12 mouse cellular contexts compared by ENCODE assay signal in the genomic region with DNA sequence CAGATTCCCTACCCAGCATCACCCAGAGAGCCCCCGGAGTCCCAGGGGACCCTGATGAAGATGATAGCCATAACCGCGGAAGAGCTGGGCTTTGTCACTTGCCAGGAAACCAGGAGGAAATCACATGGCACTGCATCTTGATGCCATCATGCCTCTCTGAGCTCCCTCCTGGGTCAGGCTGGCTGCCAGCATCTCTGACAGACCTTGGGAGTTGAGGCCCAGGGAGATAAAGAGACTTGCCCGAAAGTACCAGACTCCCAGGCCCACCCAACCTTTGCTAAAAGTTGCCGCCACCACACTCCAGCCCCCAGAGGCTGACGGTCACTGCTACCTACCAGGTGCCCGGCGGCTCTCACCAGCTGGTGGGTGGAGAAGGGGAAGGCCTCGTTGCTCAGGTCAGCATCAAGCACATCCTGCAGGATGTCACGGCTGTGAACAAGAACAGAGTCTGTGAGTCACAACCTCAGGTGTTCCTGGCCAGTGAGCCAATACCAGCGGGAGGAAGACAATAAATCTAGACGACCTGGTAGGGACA. TPM values are rescaled to one million over a fixed set of nuclear protein-coding genes. Genes with fewer than 3 reads are reported as not detected.
DNase-seq lines count a peak whose midpoint lies in the region; ATAC-seq and TF ChIP-seq lines count a peak whose summit lies in the region.
"Had no signal": no experiment of that assay in that cellular context is flagged by ENCODE, and none has a peak within 500 bp of the region (broad histone marks: within the 10 kb centered on the region; RNA-seq: fewer than 3 reads in every experiment).

No protein-coding gene starts in this region.

- H3K4me1 ChIP-seq in midbrain, postnatal 0 days (ENCODE audit: insufficient read depth, low read length): no peaks in the 10 kb centered on the region; the same call in 1 of the 2 replicates
- H3K4me1 ChIP-seq in midbrain, embryonic 11.5 days (ENCODE audit: control insufficient read depth, insufficient read depth, low read length): no peaks in the 10 kb centered on the region
- H3K4me1 ChIP-seq in heart, postnatal 0 days (ENCODE audit: control insufficient read depth, insufficient read depth): peaks cover 71% of the 10 kb centered on the region
- no peaks in the 10 kb centered on the region for H3K4me1 ChIP-seq in forebrain, embryonic 12.5 days

- 87% methylated on average over 12 of the region's 12 CpGs for WGBS in midbrain, postnatal 0 days
- 85% methylated on average over 12 of the region's 12 CpGs for WGBS in midbrain, embryonic 11.5 days
- WGBS in heart, postnatal 0 days: 69% methylated on average over 11 of the region's 12 CpGs
- 85% methylated on average over 12 of the region's 12 CpGs for WGBS in forebrain, embryonic 12.5 days

- no peak overlapping the region for H3K4me3 ChIP-seq in midbrain, postnatal 0 days (ENCODE audit: low read depth, low read length)
- no peak overlapping the region for H3K4me3 ChIP-seq in midbrain, embryonic 11.5 days (ENCODE audit: low read depth, low read length)
- H3K4me3 ChIP-seq in heart, postnatal 0 days (ENCODE audit: low read depth, low read length): no peak overlapping the region
- no peak overlapping the region for H3K4me3 ChIP-seq in forebrain, embryonic 12.5 days (replicated peaks)
- H3K4me3 ChIP-seq: layer of hippocampus, adult 2 months; lung, embryonic 15.5 days; midbrain, embryonic 13.5 days; neural tube, embryonic 12.5 days had no signal

- H3K9me3 ChIP-seq in midbrain, postnatal 0 days (ENCODE audit: low read length): no peaks in the 10 kb centered on the region
- no peaks in the 10 kb centered on the region for H3K9me3 ChIP-seq in midbrain, embryonic 11.5 days (ENCODE audit: control insufficient read depth, low read length)
- H3K9me3 ChIP-seq in heart, postnatal 0 days (replicated peaks; ENCODE audit: control insufficient read depth, low read length): no peaks in the 10 kb centered on the region
- no peaks in the 10 kb centered on the region for H3K9me3 ChIP-seq in forebrain, embryonic 12.5 days
- H3K9me3 ChIP-seq: lung, embryonic 15.5 days; midbrain, embryonic 13.5 days; neural tube, embryonic 12.5 days had no signal

- no peaks in the 10 kb centered on the region for H3K27me3 ChIP-seq in midbrain, postnatal 0 days (ENCODE audit: insufficient read depth, low read length)
- no peaks in the 10 kb centered on the region for H3K27me3 ChIP-seq in midbrain, embryonic 11.5 days (ENCODE audit: control insufficient read depth, insufficient read depth, low read length)
- H3K27me3 ChIP-seq in heart, postnatal 0 days (ENCODE audit: control insufficient read depth, insufficient read depth, low read length): no peaks in the 10 kb centered on the region
- no peaks in the 10 kb centered on the region for H3K27me3 ChIP-seq in forebrain, embryonic 12.5 days
- H3K27me3 ChIP-seq: lung, embryonic 15.5 days; midbrain, embryonic 13.5 days; neural tube, embryonic 12.5 days had no signal

- peak; percentile 91 for DNase-seq in heart, adult 11 months
- no peak for DNase-seq in heart, adult 18-20 months
- DNase-seq in midbrain, postnatal 0 days (ENCODE audit: low spot score): peak; percentile 19
- DNase-seq in midbrain, embryonic 11.5 days (ENCODE audit: low spot score, missing footprints): no peak
- DNase-seq in brain, adult 2 months (ENCODE audit: low read depth, low spot score): peak; percentile 69
- DNase-seq in heart, postnatal 0 days (ENCODE audit: low spot score): no peak
- no peak for DNase-seq in kidney, postnatal 10 days

- no peak for TF ChIP-seq CTCF in midbrain, postnatal 0 days (IDR thresholded peaks at IDR 0.05)
- no peak for TF ChIP-seq CTCF in heart, postnatal 0 days (IDR thresholded peaks at IDR 0.05; ENCODE audit: low read depth)

- H3K27ac ChIP-seq in midbrain, postnatal 0 days (ENCODE audit: low read depth, low read length): no peak overlapping the region
- no peak overlapping the region for H3K27ac ChIP-seq in midbrain, embryonic 11.5 days (ENCODE audit: low read depth, low read length)
- peak overlapping the region; percentile 81 for H3K27ac ChIP-seq in heart, postnatal 0 days (ENCODE audit: low read depth)
- no peak overlapping the region for H3K27ac ChIP-seq in forebrain, embryonic 12.5 days
- H3K27ac ChIP-seq: layer of hippocampus, adult 2 months; midbrain, embryonic 13.5 days; neural tube, embryonic 12.5 days had no signal

- no peaks in the 10 kb centered on the region for H3K36me3 ChIP-seq in midbrain, postnatal 0 days (ENCODE audit: insufficient read depth, low read length)
- H3K36me3 ChIP-seq in midbrain, embryonic 11.5 days (ENCODE audit: control insufficient read depth, insufficient read depth, low read length): no peaks in the 10 kb centered on the region
- no peaks in the 10 kb centered on the region for H3K36me3 ChIP-seq in heart, postnatal 0 days (replicated peaks; ENCODE audit: control insufficient read depth, insufficient read depth, low read length)
- no peaks in the 10 kb centered on the region for H3K36me3 ChIP-seq in forebrain, embryonic 12.5 days (replicated peaks)
- H3K36me3 ChIP-seq: midbrain, embryonic 13.5 days; neural tube, embryonic 12.5 days had no signal

- no peak overlapping the region for H3K9ac ChIP-seq in midbrain, postnatal 0 days (replicated peaks; ENCODE audit: low read length, poor library complexity, severe bottlenecking)
- H3K9ac ChIP-seq in midbrain, embryonic 11.5 days (ENCODE audit: low read length): no peak overlapping the region
- no peak overlapping the region for H3K9ac ChIP-seq in heart, postnatal 0 days (replicated peaks; ENCODE audit: low read depth, low read length)
- H3K9ac ChIP-seq in forebrain, embryonic 12.5 days: no peak overlapping the region
- H3K9ac ChIP-seq: lung, embryonic 15.5 days; midbrain, embryonic 13.5 days; neural tube, embryonic 12.5 days had no signal

- ATAC-seq in midbrain, postnatal 0 days (ENCODE audit: low FRiP score): no peak
- ATAC-seq in midbrain, embryonic 11.5 days (ENCODE audit: low FRiP score): no peak
- ATAC-seq in heart, postnatal 0 days (ENCODE audit: insufficient read depth, low read depth): no peak
- ATAC-seq in forebrain, embryonic 12.5 days (ENCODE audit: low FRiP score): no peak

- no peak overlapping the region for H3K4me2 ChIP-seq in midbrain, postnatal 0 days (ENCODE audit: low read depth, low read length, poor library complexity, severe bottlenecking)
- no peak overlapping the region for H3K4me2 ChIP-seq in midbrain, embryonic 11.5 days
- H3K4me2 ChIP-seq in heart, postnatal 0 days (ENCODE audit: low read depth, low read length): no peak overlapping the region
- no peak overlapping the region for H3K4me2 ChIP-seq in forebrain, embryonic 12.5 days
- H3K4me2 ChIP-seq: lung, embryonic 15.5 days; midbrain, embryonic 13.5 days; neural tube, embryonic 12.5 days had no signal

- TF ChIP-seq EP300 in heart, postnatal 0 days (IDR thresholded peaks at IDR 0.05; ENCODE audit: low read depth): no peak

RNA-seq across cellular contexts. Expression of gene Sardh, which starts 37.4 kb away (rescaled TPM):
- total RNA-seq in heart, adult 18-20 months (2021): 1 to 10 TPM; 7.1 TPM
- 9.5 and 11.8 TPM in 2 replicates for total RNA-seq in midbrain, postnatal 0 days (2014; rRNA removed)
- polyA plus RNA-seq in midbrain, postnatal 0 days (2015; fragmentation: Nextera tagmentation; extraction: Ambion mirVana): 7.4 and 8.9 TPM in 2 replicates
- 3.6 and 4.4 TPM in 2 replicates for polyA plus RNA-seq in midbrain, embryonic 11.5 days (2014; fragmentation: Nextera tagmentation; extraction: Ambion mirVana)
- total RNA-seq in heart, postnatal 0 days (2014; rRNA removed; ENCODE audit: low replicate concordance): 31.6 and 46.8 TPM in 2 replicates
- polyA plus RNA-seq in heart, postnatal 0 days (2015; fragmentation: Nextera tagmentation; extraction: Ambion mirVana): 18.1 and 20.7 TPM in 2 replicates
- polyA plus RNA-seq in forebrain, embryonic 12.5 days (2016; fragmentation: Nextera tagmentation; extraction: Ambion mirVana): 2.6 and 5.8 TPM in 2 replicates

RNA-seq across cellular contexts. Expression of gene Dbh, which starts 45.7 kb away (rescaled TPM):
- total RNA-seq in heart, adult 18-20 months (2021): 1 to 10 TPM; 1.6 to 1.7 TPM
- 4.2 and 12.3 TPM in 2 replicates for total RNA-seq in midbrain, postnatal 0 days (2014; rRNA removed)
- polyA plus RNA-seq in midbrain, postnatal 0 days (2015; fragmentation: Nextera tagmentation; extraction: Ambion mirVana): 0.21 and 0.45 TPM in 2 replicates
- 0.48 TPM in 1 of 2 replicates, not detected in the other for polyA plus RNA-seq in midbrain, embryonic 11.5 days (2014; fragmentation: Nextera tagmentation; extraction: Ambion mirVana)
- not detected in 2 replicates for total RNA-seq in heart, postnatal 0 days (2014; rRNA removed; ENCODE audit: low replicate concordance)
- 1.7 TPM in 2 replicates for polyA plus RNA-seq in heart, postnatal 0 days (2015; fragmentation: Nextera tagmentation; extraction: Ambion mirVana)
- not detected in 2 replicates for polyA plus RNA-seq in forebrain, embryonic 12.5 days (2016; fragmentation: Nextera tagmentation; extraction: Ambion mirVana)

Comparison
In these comparisons a context has a peak if more than half of its experiments do, and no peak if none do; other contexts are left out.
1. DNase-seq: peak in heart, adult 11 months (single experiment), midbrain, postnatal 0 days (single experiment) and brain, adult 2 months (single experiment); none in heart, adult 18-20 months (0 of 2), midbrain, embryonic 11.5 days (single experiment), heart, postnatal 0 days (single experiment) and kidney, postnatal 10 days (single experiment).